Mouse (Mus musculus) CD4-positive, CD25-positive, alpha-beta regulatory T cell, adult 4 months (primary cell): Measurements from ENCODE around the gene Prh1. TPM values are rescaled to one million over a fixed set of nuclear protein-coding genes. Genes with fewer than 3 reads are reported as not detected.
"Not testable (repeated sequence)": the region's sequence is repeated elsewhere in the genome, so short reads cannot be mapped to it uniquely, and the experiment has no call there.

Experiments
- ATAC-seq: one replicate; pipeline ENCODE4 v1.8.0; 2017
- polyA plus RNA-seq, 2 experiments: library from polyadenylated mRNA; unstranded; fragments of 100-300 nt; shearing (Covaris generic); gene quantifications; one replicate each; pipeline ENCODE4 v1.2.1; 2017

Gene Prh1
- not detected for polyA plus RNA-seq

DNA sequence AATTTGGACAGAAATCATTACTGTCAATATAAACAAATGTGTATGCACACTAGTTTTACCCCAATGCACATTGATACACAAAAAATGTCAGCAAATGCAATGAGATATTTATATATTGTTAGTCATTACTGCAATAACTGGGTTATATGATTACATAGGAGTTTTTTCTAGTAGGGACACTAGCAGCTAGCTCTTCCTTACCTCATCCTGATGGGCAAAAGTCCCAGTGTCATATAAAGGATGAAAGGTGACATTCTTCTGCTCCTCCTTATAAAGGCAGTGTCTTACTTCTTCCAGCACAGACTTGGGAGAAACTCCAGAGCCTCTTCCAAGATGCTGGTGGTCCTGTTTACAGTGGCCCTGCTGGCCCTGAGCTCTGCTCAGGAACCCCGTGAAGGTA is at the start of gene Prh1:
Gene Prh1 (plus strand): TSS at position 301 of the 400 bp plus-strand sequence.
- not testable (repeated sequence) for ATAC-seq

GRCm38 (mm10) chr6:132595613-132596012 is 26.0 kb downstream of the Prh1 start, which contains the start of gene Prp2:
TSS of gene Prp2 (plus strand) at chr6:132595913.
- ATAC-seq: not testable (repeated sequence)

Other genes with a start within 250 kb of the Prh1 start
- gene Gm8882, start 205.7 kb upstream of the Prh1 start, polyA plus RNA-seq: not detected
- gene Prp2, start 26.1 kb downstream of the Prh1 start, polyA plus RNA-seq: not detected
- gene A630073D07Rik, start 81.7 kb downstream of the Prh1 start, polyA plus RNA-seq: not detected
- gene Tas2r120, start 87.1 kb downstream of the Prh1 start, polyA plus RNA-seq: not detected
- not detected for gene Tas2r121, start 131.2 kb downstream of the Prh1 start, polyA plus RNA-seq
- gene Tas2r122, start 142.1 kb downstream of the Prh1 start, polyA plus RNA-seq: not detected
- gene Tas2r115, start 168.2 kb downstream of the Prh1 start, polyA plus RNA-seq: not detected
- not detected for gene Tas2r124, start 184.9 kb downstream of the Prh1 start, polyA plus RNA-seq
- gene Tas2r102, start 192.3 kb downstream of the Prh1 start, polyA plus RNA-seq: not detected
- gene Tas2r136, start 208.4 kb downstream of the Prh1 start, polyA plus RNA-seq: not detected
- gene Tas2r117, start 233.0 kb downstream of the Prh1 start, polyA plus RNA-seq: not detected